Mouse (Mus musculus) heart, embryonic 11.5 days (tissue): ENCODE results near the gene H2-Eb1. TPM values are rescaled to one million over a fixed set of nuclear protein-coding genes. Genes with fewer than 3 reads are reported as not detected.

ENCODE experiments used
- ATAC-seq: fragments of 200-750 bp; cut with Nextera tagmentation; replicated peaks from 2 replicates; pipeline ENCODE4 v1.8.0; 2017; ENCODE audit warnings: moderate library complexity; ENCODE audit not compliant: insufficient number of reproducible peaks, low FRiP score, low TSS enrichment
- H3K27ac ChIP-seq: fragments of 300-500 bp; sonication (generic); 2 replicates; pipeline ENCODE4 v1.5.1; 2014; ENCODE audit warnings: mild to moderate bottlenecking, low read depth, low read length
- H3K27me3 ChIP-seq: fragments of 300-500 bp; sonication (generic); 2 replicates; pipeline ENCODE4 v1.6.1; 2014; ENCODE audit warnings: mild to moderate bottlenecking, low read length, mixed read lengths; ENCODE audit not compliant: control insufficient read depth, insufficient read depth
- H3K36me3 ChIP-seq: fragments of 300-500 bp; sonication (generic); 2 replicates; pipeline ENCODE4 v1.6.1; 2014; ENCODE audit warnings: mild to moderate bottlenecking, low read length, moderate library complexity, mixed read lengths; ENCODE audit not compliant: control insufficient read depth, insufficient read depth
- H3K4me1 ChIP-seq: fragments of 300-500 bp; sonication (generic); 2 replicates; pipeline ENCODE4 v1.6.1; 2014; ENCODE audit warnings: low read length; ENCODE audit not compliant: control insufficient read depth, insufficient read depth
- H3K4me2 ChIP-seq: fragments of 300-500 bp; sonication (generic); 2 replicates; pipeline ENCODE4 v1.6.1; 2014; ENCODE audit warnings: mild to moderate bottlenecking, moderate library complexity
- H3K4me3 ChIP-seq: fragments of 300-500 bp; sonication (generic); 2 replicates; pipeline ENCODE4 v1.5.1; 2014; ENCODE audit warnings: low read depth, low read length
- H3K9ac ChIP-seq: fragments of 300-500 bp; sonication (generic); 2 replicates; pipeline ENCODE4 v1.6.1; 2014; ENCODE audit warnings: mild to moderate bottlenecking, low read depth, low read length, moderate library complexity
- H3K9me3 ChIP-seq: fragments of 300-500 bp; sonication (generic); replicated peaks from 2 replicates; pipeline ENCODE4 v1.6.1; 2016; ENCODE audit warnings: low read length; ENCODE audit not compliant: control insufficient read depth
- WGBS: fragments of 180-500 bp; shearing (Covaris S2); extraction: QIAGEN DNeasy Blood & Tissue Kit; methylation state at CpG from one replicate; pipeline ENCODE4 v1.1.7; 2014; ENCODE audit not compliant: insufficient replicate concordance; 5-methylcytosine and 5-hydroxymethylcytosine counted together
- polyA plus RNA-seq: library from polyadenylated mRNA; unstranded; fragments of >200 nt; fragmentation: Nextera tagmentation; extraction: Ambion mirVana; gene quantifications from 2 replicates; pipeline ENCODE4 v1.2.1, GENCODE M21; 2014

The H2-Eb1 gene
- polyA plus RNA-seq, 1 experiment from 2014 or later, result 1.5 TPM

- Histone ChIP-seq H3K27ac (no peak overlapping the region), H3K4me3 (peak overlapping the region; percentile 61), H3K4me1 (no peaks in the 10 kb centered on the region; the same call in 1 of the 2 replicates), H3K9ac (peak overlapping the region; percentile 72), H3K4me2 (peak overlapping the region; percentile 97), H3K9me3 (no peaks in the 10 kb centered on the region), H3K36me3 (no peaks in the 10 kb centered on the region), H3K27me3 (peaks cover 15% of the 10 kb centered on the region)
- ATAC-seq, result 0 out of 2 replicates have a peak, but pooled peaks have one; percentile 24
- WGBS, result under 1% methylated on average over 91 of the region's 93 CpGs
Measured at GRCm38 (mm10) chr17:34264452-34265351, 41.0 kb upstream of the H2-Eb1 start.

- WGBS, result 61% methylated on average over 2 of the region's 2 CpGs
- no peaks in the 10 kb centered on the region for H3K36me3 ChIP-seq
- no peak overlapping the region for H3K9ac ChIP-seq
- ATAC-seq, result no peak
- peaks cover 8% of the 10 kb centered on the region; the same call in 1 of the 2 replicates for H3K27me3 ChIP-seq
- no peak overlapping the region for H3K4me2 ChIP-seq
- H3K27ac ChIP-seq, result no peak overlapping the region
- no peak overlapping the region for H3K4me3 ChIP-seq
- H3K4me1 ChIP-seq, result no peaks in the 10 kb centered on the region; the same call in 1 of the 2 replicates
- no peaks in the 10 kb centered on the region for H3K9me3 ChIP-seq
Measured at GRCm38 (mm10) chr17:34268262-34268661, 37.4 kb upstream of the H2-Eb1 start.

- no peaks in the 10 kb centered on the region; the same call in 1 of the 2 replicates for H3K4me1 ChIP-seq
- no peak for ATAC-seq
- 75% methylated on average over 2 of the region's 2 CpGs for WGBS
Measured at GRCm38 (mm10) chr17:34268748-34269147, 36.9 kb upstream of the H2-Eb1 start.

GRCm38 (mm10) chr17:34269817-34270216 lies 35.9 kb upstream of the H2-Eb1 start:
- no peak for ATAC-seq
- no peaks in the 10 kb centered on the region for H3K4me1 ChIP-seq
- WGBS, result 64% methylated on average over 4 of the region's 4 CpGs
- H3K27me3 ChIP-seq, result 0 out of 2 replicates have a peak, but pooled peaks cover 3% of the 10 kb centered on the region
- H3K9ac ChIP-seq, result no peak overlapping the region
- no peak overlapping the region for H3K4me2 ChIP-seq
- no peak overlapping the region for H3K4me3 ChIP-seq
- no peaks in the 10 kb centered on the region for H3K36me3 ChIP-seq
- no peak overlapping the region for H3K27ac ChIP-seq
- no peaks in the 10 kb centered on the region for H3K9me3 ChIP-seq

More at GRCm38 (mm10) chr17:34268748-34269147, 36.9 kb upstream of the H2-Eb1 start:
- Histone ChIP-seq H3K27me3 (peaks cover 8% of the 10 kb centered on the region; the same call in 1 of the 2 replicates), H3K9ac (no peak overlapping the region), H3K9me3 (no peaks in the 10 kb centered on the region), H3K4me3 (no peak overlapping the region), H3K36me3 (no peaks in the 10 kb centered on the region), H3K4me2 (no peak overlapping the region), H3K27ac (no peak overlapping the region)

GRCm38 (mm10) chr17:34270230-34270629 lies 35.4 kb upstream of the H2-Eb1 start:
- Histone ChIP-seq H3K9ac (no peak overlapping the region), H3K4me1 (no peaks in the 10 kb centered on the region), H3K36me3 (no peaks in the 10 kb centered on the region), H3K27ac (no peak overlapping the region), H3K4me2 (no peak overlapping the region), H3K27me3 (no peaks in the 10 kb centered on the region), H3K9me3 (no peaks in the 10 kb centered on the region), H3K4me3 (no peak overlapping the region)
- WGBS, result 84% methylated on average over 2 of the region's 2 CpGs
- no peak for ATAC-seq

- Histone ChIP-seq H3K9ac (no peak overlapping the region), H3K36me3 (no peaks in the 10 kb centered on the region), H3K9me3 (no peaks in the 10 kb centered on the region), H3K27me3 (no peaks in the 10 kb centered on the region), H3K4me2 (no peak overlapping the region), H3K4me1 (no peaks in the 10 kb centered on the region), H3K27ac (no peak overlapping the region), H3K4me3 (no peak overlapping the region)
- ATAC-seq, result no peak
- WGBS, result 63% methylated on average over 2 of the region's 2 CpGs
Measured at GRCm38 (mm10) chr17:34270940-34271339, 34.7 kb upstream of the H2-Eb1 start.

GRCm38 (mm10) chr17:34272102-34272501 lies 33.6 kb upstream of the H2-Eb1 start:
- no peak for ATAC-seq
- Histone ChIP-seq H3K4me1 (no peaks in the 10 kb centered on the region), H3K9me3 (no peaks in the 10 kb centered on the region), H3K4me3 (no peak overlapping the region), H3K36me3 (no peaks in the 10 kb centered on the region), H3K9ac (no peak overlapping the region), H3K27me3 (no peaks in the 10 kb centered on the region), H3K27ac (no peak overlapping the region), H3K4me2 (no peak overlapping the region)
- 83% methylated on average over 1 of the region's 1 CpGs for WGBS

GRCm38 (mm10) chr17:34280499-34281038 lies 25.1 kb upstream of the H2-Eb1 start:
- H3K9ac ChIP-seq, result no peak overlapping the region
- no peak overlapping the region for H3K4me2 ChIP-seq
- H3K4me3 ChIP-seq, result no peak overlapping the region
- WGBS, result 79% methylated on average over 1 of the region's 1 CpGs
- no peaks in the 10 kb centered on the region for H3K9me3 ChIP-seq
- ATAC-seq, result no peak
- no peak overlapping the region for H3K27ac ChIP-seq
- H3K27me3 ChIP-seq, result peaks cover 6% of the 10 kb centered on the region; the same call in 1 of the 2 replicates
- H3K4me1 ChIP-seq, result no peaks in the 10 kb centered on the region
- no peaks in the 10 kb centered on the region for H3K36me3 ChIP-seq
